Mouse (Mus musculus): ENCODE results near the gene Man2b1.

- TF ChIP-seq CTCF (IDR thresholded peaks at IDR 0.05; ENCODE audit: borderline replicate concordance, insufficient read depth, low read depth, low read length) (no peak), POLR2A (IDR thresholded peaks at IDR 0.05; ENCODE audit: borderline replicate concordance, insufficient read depth, low read length) (no peak)
These were observed 13.1 kb downstream of the Man2b1 start for GRCm38 (mm10) chr8:85096196-85096595.

Measured in cerebellum, adult 2 months (tissue).